Mouse (Mus musculus): ENCODE results near the gene Nckap5l. TPM values are rescaled to one million over a fixed set of nuclear protein-coding genes. Genes with fewer than 3 reads are reported as not detected.

The Nckap5l gene
- polyA plus RNA-seq, 1 experiment from 2014 or later: 9.2 TPM

GRCm38 (mm10) chr15:99474576-99474926 is 17.0 kb upstream of the Nckap5l start, which contains the start of gene Bcdin3d:
TSS of gene Bcdin3d (minus strand) at chr15:99474730.
- ATAC-seq (ENCODE audit: insufficient number of reproducible peaks, insufficient read depth, low FRiP score, low read depth): peak; percentile 87
- WGBS: under 1% methylated on average over 26 of the region's 26 CpGs
- H3K4me2 ChIP-seq (ENCODE audit: low read length): peak within 1 kb of the TSS; percentile 76
- H3K9ac ChIP-seq (ENCODE audit: low read length): peak within 1 kb of the TSS; percentile 78
- no peaks in the 10 kb centered on the region for H3K27me3 ChIP-seq (ENCODE audit: control insufficient read depth, insufficient read depth, low read length)
- H3K27ac ChIP-seq (replicated peaks in 1 of 2; ENCODE audit: control insufficient read depth in 1 of 2, insufficient read depth in 1 of 2, low read depth in 2 of 2, low read length in 2 of 2): peak within 1 kb of the TSS; percentile 81 to 88
- H3K4me1 ChIP-seq (ENCODE audit: control insufficient read depth in 2 of 2, insufficient read depth in 2 of 2, low read length in 2 of 2): peaks cover 6 to 9% of the 10 kb centered on the region in 2 experiments
- H3K4me3 ChIP-seq (ENCODE audit: control insufficient read depth in 1 of 2, insufficient read depth in 1 of 2, low read depth in 1 of 2, low read length in 2 of 2): peak within 1 kb of the TSS; percentile 67 to 80
- H3K36me3 ChIP-seq (ENCODE audit: control insufficient read depth, insufficient read depth, low read length): peaks cover 9% of the 10 kb centered on the region; the same call in 1 of the 2 replicates
- no peaks in the 10 kb centered on the region for H3K9me3 ChIP-seq (ENCODE audit: control insufficient read depth, low read length)

DNA sequence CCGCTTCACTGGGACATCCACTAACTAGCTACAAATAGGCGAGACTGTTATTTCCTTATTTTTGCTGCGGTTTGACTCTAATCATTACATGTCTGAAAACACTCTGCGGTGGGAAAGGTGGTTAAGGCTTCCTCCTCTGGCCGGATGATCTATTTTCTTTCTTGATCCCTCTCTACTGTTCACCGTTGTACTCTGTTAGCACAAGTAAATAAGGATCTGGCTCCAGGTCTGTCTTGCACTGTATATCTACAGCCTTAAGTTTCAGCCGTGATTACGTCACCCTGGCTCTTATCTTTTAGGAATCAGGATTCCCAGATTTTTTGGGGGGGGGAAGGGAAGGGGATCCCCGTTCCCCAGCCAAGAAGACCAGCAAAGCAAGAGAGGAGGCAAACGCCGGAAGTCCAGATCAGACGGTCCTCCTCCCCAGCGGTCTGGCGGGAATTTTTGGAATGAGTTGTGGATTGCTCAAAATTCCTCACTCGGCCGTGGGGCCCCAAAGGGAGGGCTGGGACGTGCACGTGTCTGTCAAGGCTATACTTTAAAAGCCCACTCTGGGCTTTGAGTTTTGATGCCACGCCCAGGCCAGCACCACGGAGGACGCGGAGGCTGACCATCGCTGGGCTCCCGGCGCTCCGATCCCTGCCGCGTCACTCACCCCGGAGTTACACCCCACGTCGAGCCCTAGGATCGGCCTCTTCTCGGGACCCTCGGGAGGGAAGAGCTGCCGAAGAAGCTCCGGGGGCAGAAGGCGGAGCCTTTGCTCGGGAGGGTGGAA is 16.4 kb upstream of the Nckap5l start:
- WGBS: 4% methylated on average over 38 of the region's 38 CpGs
- Histone ChIP-seq H3K27ac (replicated peaks in 1 of 2; ENCODE audit: control insufficient read depth in 1 of 2, insufficient read depth in 1 of 2, low read depth in 2 of 2, low read length in 2 of 2) (peak overlapping the region; percentile 81 to 88), H3K36me3 (ENCODE audit: control insufficient read depth, insufficient read depth, low read length) (peaks cover 12% of the 10 kb centered on the region; the same call in 1 of the 2 replicates)

GRCm38 (mm10) chr15:99472972-99473371 is 15.4 kb upstream of the Nckap5l start:
- no peak for ATAC-seq (ENCODE audit: insufficient number of reproducible peaks, insufficient read depth, low FRiP score, low read depth)

More for the DNA sequence above, 16.4 kb upstream of the Nckap5l start:
- peak; percentile 62 for ATAC-seq (ENCODE audit: insufficient number of reproducible peaks, insufficient read depth, low FRiP score, low read depth)
- Histone ChIP-seq H3K4me3 (ENCODE audit: control insufficient read depth in 1 of 2, insufficient read depth in 1 of 2, low read depth in 1 of 2, low read length in 2 of 2) (peak overlapping the region; percentile 67 to 80), H3K9me3 (ENCODE audit: control insufficient read depth, low read length) (no peaks in the 10 kb centered on the region), H3K27me3 (ENCODE audit: control insufficient read depth, insufficient read depth, low read length) (no peaks in the 10 kb centered on the region), H3K9ac (ENCODE audit: low read length) (peak overlapping the region; percentile 78), H3K4me1 (ENCODE audit: control insufficient read depth in 2 of 2, insufficient read depth in 2 of 2, low read length in 2 of 2) (peaks cover 6 to 9% of the 10 kb centered on the region in 2 experiments), H3K4me2 (ENCODE audit: low read length) (peak overlapping the region; percentile 76)

GRCm38 (mm10) chr15:99471677-99472063 is 14.1 kb upstream of the Nckap5l start:
- H3K27me3 ChIP-seq (ENCODE audit: control insufficient read depth, insufficient read depth, low read length): no peaks in the 10 kb centered on the region
- H3K9ac ChIP-seq (ENCODE audit: low read length): no peak overlapping the region
- no peak overlapping the region for H3K27ac ChIP-seq (replicated peaks in 1 of 2; ENCODE audit: control insufficient read depth in 1 of 2, insufficient read depth in 1 of 2, low read depth in 2 of 2, low read length in 2 of 2)
- 69% methylated on average over 14 of the region's 14 CpGs for WGBS
- H3K4me1 ChIP-seq (ENCODE audit: control insufficient read depth in 2 of 2, insufficient read depth in 2 of 2, low read length in 2 of 2): peaks cover 12 to 18% of the 10 kb centered on the region in 2 experiments
- H3K36me3 ChIP-seq (ENCODE audit: control insufficient read depth, insufficient read depth, low read length): peaks cover 12% of the 10 kb centered on the region; the same call in 1 of the 2 replicates
- no peak overlapping the region for H3K4me2 ChIP-seq (ENCODE audit: low read length)
- ATAC-seq (ENCODE audit: insufficient number of reproducible peaks, insufficient read depth, low FRiP score, low read depth): no peak
- H3K9me3 ChIP-seq (ENCODE audit: control insufficient read depth, low read length): no peaks in the 10 kb centered on the region
- H3K4me3 ChIP-seq (ENCODE audit: control insufficient read depth in 1 of 2, insufficient read depth in 1 of 2, low read depth in 1 of 2, low read length in 2 of 2): no peak overlapping the region

More at GRCm38 (mm10) chr15:99472972-99473371, 15.4 kb upstream of the Nckap5l start:
- Histone ChIP-seq H3K4me3 (ENCODE audit: control insufficient read depth in 1 of 2, insufficient read depth in 1 of 2, low read depth in 1 of 2, low read length in 2 of 2) (no peak overlapping the region), H3K27ac (replicated peaks in 1 of 2; ENCODE audit: control insufficient read depth in 1 of 2, insufficient read depth in 1 of 2, low read depth in 2 of 2, low read length in 2 of 2) (no peak overlapping the region), H3K4me2 (ENCODE audit: low read length) (no peak overlapping the region; the same call in 1 of the 2 replicates), H3K9me3 (ENCODE audit: control insufficient read depth, low read length) (no peaks in the 10 kb centered on the region), H3K4me1 (ENCODE audit: control insufficient read depth in 2 of 2, insufficient read depth in 2 of 2, low read length in 2 of 2) (peaks cover 12 to 13% of the 10 kb centered on the region in 2 experiments), H3K36me3 (ENCODE audit: control insufficient read depth, insufficient read depth, low read length) (peaks cover 12% of the 10 kb centered on the region; the same call in 1 of the 2 replicates), H3K27me3 (ENCODE audit: control insufficient read depth, insufficient read depth, low read length) (no peaks in the 10 kb centered on the region), H3K9ac (ENCODE audit: low read length) (no peak overlapping the region)
- 86% methylated on average over 7 of the region's 7 CpGs for WGBS

- ATAC-seq (ENCODE audit: insufficient number of reproducible peaks, insufficient read depth, low FRiP score, low read depth): no peak
- H3K4me2 ChIP-seq (ENCODE audit: low read length): peak overlapping the region; percentile 23; the same call in 1 of the 2 replicates
- no peak overlapping the region for H3K4me3 ChIP-seq (ENCODE audit: control insufficient read depth in 1 of 2, insufficient read depth in 1 of 2, low read depth in 1 of 2, low read length in 2 of 2)
- H3K36me3 ChIP-seq (ENCODE audit: control insufficient read depth, insufficient read depth, low read length): peaks cover 12% of the 10 kb centered on the region; the same call in 1 of the 2 replicates
- H3K9ac ChIP-seq (ENCODE audit: low read length): 0 out of 2 replicates have a peak overlapping the region, but pooled peaks have one; percentile 6
- no peaks in the 10 kb centered on the region for H3K27me3 ChIP-seq (ENCODE audit: control insufficient read depth, insufficient read depth, low read length)
- 53% methylated on average over 17 of the region's 17 CpGs for WGBS
- peaks cover 12 to 18% of the 10 kb centered on the region in 2 experiments for H3K4me1 ChIP-seq (ENCODE audit: control insufficient read depth in 2 of 2, insufficient read depth in 2 of 2, low read length in 2 of 2)
- H3K9me3 ChIP-seq (ENCODE audit: control insufficient read depth, low read length): no peaks in the 10 kb centered on the region
- H3K27ac ChIP-seq (replicated peaks in 1 of 2; ENCODE audit: control insufficient read depth in 1 of 2, insufficient read depth in 1 of 2, low read depth in 2 of 2, low read length in 2 of 2): peak overlapping the region; percentile 8 to 20; a peak in 3 of 4 replicates
These were observed 13.6 kb upstream of the Nckap5l start for GRCm38 (mm10) chr15:99470971-99471676.

- Histone ChIP-seq H3K27me3 (ENCODE audit: control insufficient read depth, insufficient read depth, low read length) (no peaks in the 10 kb centered on the region), H3K27ac (replicated peaks in 1 of 2; ENCODE audit: control insufficient read depth in 1 of 2, insufficient read depth in 1 of 2, low read depth in 2 of 2, low read length in 2 of 2) (peak overlapping the region in 1 of 2 experiments; percentile 20; a peak in 2 of 4 replicates), H3K4me1 (ENCODE audit: control insufficient read depth in 2 of 2, insufficient read depth in 2 of 2, low read length in 2 of 2) (peaks cover 12 to 18% of the 10 kb centered on the region in 2 experiments), H3K9ac (ENCODE audit: low read length) (0 out of 2 replicates have a peak overlapping the region, but pooled peaks have one; percentile 6), H3K4me3 (ENCODE audit: control insufficient read depth in 1 of 2, insufficient read depth in 1 of 2, low read depth in 1 of 2, low read length in 2 of 2) (no peak overlapping the region), H3K4me2 (ENCODE audit: low read length) (0 out of 2 replicates have a peak overlapping the region, but pooled peaks have one; percentile 23), H3K36me3 (ENCODE audit: control insufficient read depth, insufficient read depth, low read length) (peaks cover 12% of the 10 kb centered on the region; the same call in 1 of the 2 replicates), H3K9me3 (ENCODE audit: control insufficient read depth, low read length) (no peaks in the 10 kb centered on the region)
- WGBS: 82% methylated on average over 31 of the region's 31 CpGs
- no peak for ATAC-seq (ENCODE audit: insufficient number of reproducible peaks, insufficient read depth, low FRiP score, low read depth)
These were observed 12.7 kb upstream of the Nckap5l start for GRCm38 (mm10) chr15:99470224-99470761.

- no peak for ATAC-seq (ENCODE audit: insufficient number of reproducible peaks, insufficient read depth, low FRiP score, low read depth)
- Histone ChIP-seq H3K4me1 (ENCODE audit: control insufficient read depth in 2 of 2, insufficient read depth in 2 of 2, low read length in 2 of 2) (peaks cover 10 to 18% of the 10 kb centered on the region in 2 experiments), H3K27ac (replicated peaks in 1 of 2; ENCODE audit: control insufficient read depth in 1 of 2, insufficient read depth in 1 of 2, low read depth in 2 of 2, low read length in 2 of 2) (0 out of 4 replicates have a peak overlapping the region, but pooled peaks of 1 of the 2 experiments have one; percentile 20), H3K9ac (ENCODE audit: low read length) (no peak overlapping the region; the same call in 1 of the 2 replicates), H3K4me3 (ENCODE audit: control insufficient read depth in 1 of 2, insufficient read depth in 1 of 2, low read depth in 1 of 2, low read length in 2 of 2) (no peak overlapping the region), H3K36me3 (ENCODE audit: control insufficient read depth, insufficient read depth, low read length) (peaks cover 12% of the 10 kb centered on the region; the same call in 1 of the 2 replicates), H3K4me2 (ENCODE audit: low read length) (no peak overlapping the region), H3K9me3 (ENCODE audit: control insufficient read depth, low read length) (no peaks in the 10 kb centered on the region), H3K27me3 (ENCODE audit: control insufficient read depth, insufficient read depth, low read length) (no peaks in the 10 kb centered on the region)
- 67% methylated on average over 4 of the region's 4 CpGs for WGBS
These were observed 12.2 kb upstream of the Nckap5l start for GRCm38 (mm10) chr15:99469736-99470135.
